Mouse (Mus musculus): ENCODE measurements around the gene Qrich2.

- TF ChIP-seq CTCF (IDR thresholded peaks at IDR 0.05; ENCODE audit: low read depth) = no peak
- no peak for TF ChIP-seq EP300 (optimal IDR thresholded peaks at IDR 0.05)
Observed at GRCm38 (mm10) chr11:116396934-116397330, 69.1 kb downstream of the Qrich2 start.

Measured in stomach, postnatal 0 days (tissue).